ENCODE assay signal across 8 mouse cellular contexts in the genomic region with DNA sequence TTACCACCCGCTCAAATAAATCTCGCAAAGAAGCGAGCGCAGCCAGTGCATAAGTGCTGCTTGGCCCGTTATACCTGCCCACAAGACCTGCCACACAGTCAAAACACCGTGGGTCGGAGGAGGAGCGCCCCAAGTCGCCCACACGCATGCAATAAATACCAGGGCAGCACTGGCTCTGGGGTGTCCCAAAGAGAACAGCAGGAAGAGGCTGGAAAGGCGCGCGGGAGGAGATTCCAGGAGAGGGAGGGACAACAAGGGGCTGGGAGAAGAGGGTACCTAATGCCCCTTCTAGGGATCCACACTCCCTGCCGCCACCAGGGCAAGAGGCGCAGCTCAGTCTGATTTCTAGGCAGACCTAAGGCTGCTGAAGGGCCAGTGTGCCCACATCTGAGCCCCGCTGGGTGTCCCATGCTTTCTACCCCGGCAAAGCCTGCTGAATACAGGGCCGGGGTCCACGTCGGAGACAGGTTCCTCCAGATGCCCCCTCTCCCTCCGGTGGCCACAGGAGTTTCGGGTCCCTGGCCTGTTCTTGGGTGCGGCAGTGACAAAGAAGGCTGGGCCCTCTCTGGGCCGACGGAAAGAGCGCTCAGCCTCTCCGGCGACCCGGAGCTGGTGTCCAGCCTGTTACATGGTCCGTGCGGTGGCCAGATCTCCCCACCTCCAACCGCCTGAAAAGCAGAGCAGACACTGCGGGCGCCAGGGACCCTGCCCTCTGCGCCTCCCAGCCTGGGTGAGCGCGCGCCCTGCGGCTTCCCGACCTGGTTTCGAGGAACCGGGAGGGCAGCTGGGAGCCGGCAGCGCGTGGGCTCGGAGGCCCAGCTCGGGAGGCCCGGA. TPM values are rescaled to one million over a fixed set of nuclear protein-coding genes. Genes with fewer than 3 reads are reported as not detected.
DNase-seq lines count a peak whose midpoint lies in the region; ATAC-seq and TF ChIP-seq lines count a peak whose summit lies in the region.

No protein-coding gene starts in this region.

- peak; percentile 16 for ATAC-seq in kidney, embryonic 16.5 days (ENCODE audit: low FRiP score, low TSS enrichment)
- ATAC-seq in kidney, postnatal 0 days (replicated peaks; ENCODE audit: low FRiP score, low read depth): no peak
- ATAC-seq in neural tube, embryonic 14.5 days (ENCODE audit: low read depth): peak; percentile 5

- H3K4me2 ChIP-seq in kidney, embryonic 16.5 days (replicated peaks; ENCODE audit: low read depth, low read length): peak overlapping the region; percentile 92
- H3K4me2 ChIP-seq in kidney, postnatal 0 days (ENCODE audit: low read length): peak overlapping the region; percentile 95
- H3K4me2 ChIP-seq in neural tube, embryonic 14.5 days (ENCODE audit: low read depth, low read length): peak overlapping the region; percentile 76

- H3K36me3 ChIP-seq in kidney, embryonic 16.5 days (ENCODE audit: insufficient read depth, low read length): no peaks in the 10 kb centered on the region
- no peaks in the 10 kb centered on the region for H3K36me3 ChIP-seq in kidney, postnatal 0 days (ENCODE audit: insufficient read depth, low read length)
- H3K36me3 ChIP-seq in neural tube, embryonic 14.5 days (ENCODE audit: control insufficient read depth, insufficient read depth, low read length): no peaks in the 10 kb centered on the region

- no peak for TF ChIP-seq POLR2A in embryonic fibroblast, embryonic 13.5 days (IDR thresholded peaks at IDR 0.05; ENCODE audit: low read depth, low read length)

- WGBS in kidney, embryonic 16.5 days: 3% methylated on average over 48 of the region's 48 CpGs
- WGBS in kidney, postnatal 0 days: 3% methylated on average over 48 of the region's 48 CpGs
- under 1% methylated on average over 48 of the region's 48 CpGs for WGBS in neural tube, embryonic 14.5 days

- 0 out of 2 replicates have a peak overlapping the region, but pooled peaks have one; percentile 32 for H3K9ac ChIP-seq in kidney, embryonic 16.5 days (replicated peaks; ENCODE audit: low read length)
- H3K9ac ChIP-seq in kidney, postnatal 0 days (ENCODE audit: low read depth, low read length): no peak overlapping the region
- peak overlapping the region; percentile 99 for H3K9ac ChIP-seq in neural tube, embryonic 14.5 days (replicated peaks; ENCODE audit: low read depth, low read length)

- no peak for DNase-seq in kidney, adult 18-20 months
- DNase-seq in kidney, postnatal 0 days (ENCODE audit: low spot score): no peak
- DNase-seq in adipocyte (ENCODE audit: low spot score): no peak
- DNase-seq in layer of hippocampus, adult 9-11 months: no peak
- DNase-seq in left cerebral cortex, adult 18-20 months (ENCODE audit: low spot score in 2 of 2): no peak

- peak overlapping the region; percentile 60 for H3K4me3 ChIP-seq in kidney, embryonic 16.5 days (ENCODE audit: low read length)
- H3K4me3 ChIP-seq in embryonic fibroblast, embryonic 13.5 days (ENCODE audit: insufficient read depth, low read length): peak overlapping the region; percentile 19
- peak overlapping the region; percentile 50 for H3K4me3 ChIP-seq in kidney, postnatal 0 days (replicated peaks; ENCODE audit: low read depth, low read length)
- H3K4me3 ChIP-seq in neural tube, embryonic 14.5 days (ENCODE audit: low read depth, low read length): peak overlapping the region; percentile 79

- H3K27ac ChIP-seq in kidney, embryonic 16.5 days (ENCODE audit: low read length): no peak overlapping the region
- H3K27ac ChIP-seq in embryonic fibroblast, embryonic 13.5 days (ENCODE audit: insufficient read depth, low read length): no peak overlapping the region
- H3K27ac ChIP-seq in kidney, postnatal 0 days: no peak overlapping the region
- peak overlapping the region; percentile 98 for H3K27ac ChIP-seq in neural tube, embryonic 14.5 days (ENCODE audit: low read depth, low read length)

- H3K4me1 ChIP-seq in kidney, embryonic 16.5 days (ENCODE audit: insufficient read depth, low read length): peaks cover 39% of the 10 kb centered on the region
- no peaks in the 10 kb centered on the region for H3K4me1 ChIP-seq in embryonic fibroblast, embryonic 13.5 days (ENCODE audit: control insufficient read depth, insufficient read depth, low read length)
- H3K4me1 ChIP-seq in kidney, postnatal 0 days (replicated peaks; ENCODE audit: insufficient read depth, low read length): peaks cover 18% of the 10 kb centered on the region
- H3K4me1 ChIP-seq in neural tube, embryonic 14.5 days (ENCODE audit: control insufficient read depth, insufficient read depth, low read length): peaks cover 17% of the 10 kb centered on the region

- H3K9me3 ChIP-seq in kidney, embryonic 16.5 days (ENCODE audit: low read length): no peaks in the 10 kb centered on the region
- H3K9me3 ChIP-seq in kidney, postnatal 0 days (replicated peaks; ENCODE audit: low read length): no peaks in the 10 kb centered on the region
- no peaks in the 10 kb centered on the region for H3K9me3 ChIP-seq in neural tube, embryonic 14.5 days (ENCODE audit: control insufficient read depth, low read length)

- no peak for TF ChIP-seq CTCF in embryonic fibroblast, embryonic 13.5 days (IDR thresholded peaks at IDR 0.05; ENCODE audit: borderline replicate concordance, insufficient read depth, low read length)
- TF ChIP-seq CTCF in kidney, postnatal 0 days (IDR thresholded peaks at IDR 0.05; ENCODE audit: low read depth): no peak

- H3K27me3 ChIP-seq in kidney, embryonic 16.5 days (ENCODE audit: insufficient read depth, low read length): peaks cover 89% of the 10 kb centered on the region
- H3K27me3 ChIP-seq in kidney, postnatal 0 days (ENCODE audit: insufficient read depth, low read length): peaks cover 86% of the 10 kb centered on the region
- peaks cover 6% of the 10 kb centered on the region; the same call in 1 of the 2 replicates for H3K27me3 ChIP-seq in neural tube, embryonic 14.5 days (ENCODE audit: control insufficient read depth, insufficient read depth, low read length)

RNA-seq across cellular contexts. Expression of a gene that starts 0.7 kb away (rescaled TPM):
- polyA plus RNA-seq in kidney, embryonic 16.5 days (2015; fragmentation: Nextera tagmentation; extraction: Ambion mirVana): 0.45 and 0.75 TPM in 2 replicates
- 12.9 and 17.0 TPM in 2 replicates for polyA plus RNA-seq in embryonic fibroblast, embryonic 13.5 days (2011; ENCODE audit: insufficient read length, low read depth, missing spikeins)
- polyA plus RNA-seq in kidney, postnatal 0 days (2015; fragmentation: Nextera tagmentation; extraction: Ambion mirVana): 0.22 and 0.30 TPM in 2 replicates
- 46.9 and 53.5 TPM in 2 replicates for polyA plus RNA-seq in neural tube, embryonic 14.5 days (2014; fragmentation: Nextera tagmentation; extraction: Ambion mirVana)
- total RNA-seq in left cerebral cortex, adult 18-20 months (2021): under 1 TPM; 0.30 to 0.63 TPM

Comparison
In these comparisons a context has a peak if more than half of its experiments do, and no peak if none do; other contexts are left out.
1. H3K4me3 ChIP-seq: peak in every context shown above with its lines; median percentile 79 in neural tube, embryonic 14.5 days; 60 in kidney, embryonic 16.5 days; 50 in kidney, postnatal 0 days; 19 in embryonic fibroblast, embryonic 13.5 days.